Mouse (Mus musculus) embryonic fibroblast, embryonic 13.5 days (primary cell): Measurements from ENCODE around the gene Nat8f6. TPM values are rescaled to one million over a fixed set of nuclear protein-coding genes. Genes with fewer than 3 reads are reported as not detected.

ENCODE experiments used
- polyA plus RNA-seq: library from polyadenylated mRNA; stranded (reverse); fragments of >200 nt; gene quantifications from 2 replicates; pipeline ENCODE4 v1.2.4, GENCODE M21; 2011; ENCODE audit warnings: low read depth; ENCODE audit not compliant: missing spikeins, insufficient read length

The Nat8f6 gene
- polyA plus RNA-seq, 1 experiment: not detected

Other genes starting within 250 kb of the Nat8f6 start
- gene Alms1, start 233.4 kb downstream of the Nat8f6 start, polyA plus RNA-seq: 5.7 and 7.2 TPM in 2 replicates
- gene Nat8f7, start 107.7 kb downstream of the Nat8f6 start, polyA plus RNA-seq: not detected in 2 replicates
- gene Nat8f3, start 55.2 kb downstream of the Nat8f6 start, polyA plus RNA-seq: not detected in 2 replicates
- gene Nat8f5, start within 50 bp of the Nat8f6 start, polyA plus RNA-seq: not detected in 2 replicates
- gene Nat8, start 11.1 kb upstream of the Nat8f6 start, polyA plus RNA-seq: not detected in 2 replicates
- not detected in 2 replicates for gene Nat8f2, start 48.2 kb upstream of the Nat8f6 start, polyA plus RNA-seq
- 0.17 and 0.56 TPM in 2 replicates for gene Nat8f4, start 83.9 kb upstream of the Nat8f6 start, polyA plus RNA-seq
- 24.7 and 33.1 TPM in 2 replicates for gene Tprkb, start 90.9 kb upstream of the Nat8f6 start, polyA plus RNA-seq
- 1.5 TPM in 2 replicates for gene Nat8f1, start 94.7 kb upstream of the Nat8f6 start, polyA plus RNA-seq
- 110 and 114 TPM in 2 replicates for gene Dusp11, start 140.7 kb upstream of the Nat8f6 start, polyA plus RNA-seq
- gene Figla, start 195.2 kb upstream of the Nat8f6 start, polyA plus RNA-seq: not detected in 2 replicates
- 0.11 and 0.17 TPM in 2 replicates for gene Add2, start 207.7 kb upstream of the Nat8f6 start, polyA plus RNA-seq